Mouse (Mus musculus) right cerebral cortex, postnatal 10 days (tissue): ENCODE data around the gene Olfr1126.
"Not testable (repeated sequence)": the region's sequence is repeated elsewhere in the genome, so short reads cannot be mapped to it uniquely, and the experiment has no call there.

Experiments used
- DNase-seq, 2 experiments: peaks; one replicate each; pipeline ENCODE4 v3.0.0; 2021; ENCODE audit warnings: low spot score in 2 of 2

Olfr1126 gene

DNA sequence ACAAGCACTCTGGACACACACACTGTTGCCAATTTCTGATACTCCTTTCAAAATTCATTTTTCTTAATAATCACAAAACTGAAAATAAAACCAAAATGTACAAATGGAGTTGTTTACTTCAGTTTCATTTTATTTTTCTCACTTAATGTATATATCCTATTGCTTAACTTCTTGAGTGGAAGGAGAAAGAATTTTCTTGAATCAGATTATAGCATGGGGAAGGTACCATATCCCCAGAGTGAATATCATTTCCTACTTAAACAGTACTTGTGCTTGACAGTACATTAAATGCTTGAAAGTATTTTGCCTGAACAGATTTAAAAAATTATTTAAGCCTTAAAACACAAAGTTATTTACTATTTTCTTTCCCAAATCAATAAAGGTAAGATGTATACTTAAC, at the start of gene Olfr1126:
Gene Olfr1126 (plus strand): TSS at position 301 of the 400 bp plus-strand sequence.
- DNase-seq: no peak

DNA sequence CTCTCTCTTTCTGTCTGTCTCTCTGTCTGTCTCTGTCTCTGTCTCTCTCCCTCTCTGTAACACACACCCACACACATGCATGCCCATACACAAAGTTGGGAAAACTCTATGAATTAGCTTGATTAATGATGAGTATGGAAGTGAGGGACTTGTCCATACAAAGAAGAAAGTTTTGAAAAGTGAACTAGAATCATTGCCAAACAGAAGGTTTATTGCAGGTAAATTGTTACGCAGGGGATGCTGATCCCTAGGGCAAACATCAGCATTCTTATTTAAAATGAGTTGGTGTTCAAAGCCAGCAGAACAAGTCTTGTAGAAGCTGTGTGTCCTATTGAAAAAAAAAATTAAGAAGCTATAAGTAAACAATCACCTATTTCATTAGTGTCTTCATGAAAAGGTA, 37.4 kb upstream of the Olfr1126 start, which contains the start of gene Olfr1123:
Gene Olfr1123 (plus strand): TSS at position 301 of the 400 bp plus-strand sequence.
- no peak for DNase-seq

DNA sequence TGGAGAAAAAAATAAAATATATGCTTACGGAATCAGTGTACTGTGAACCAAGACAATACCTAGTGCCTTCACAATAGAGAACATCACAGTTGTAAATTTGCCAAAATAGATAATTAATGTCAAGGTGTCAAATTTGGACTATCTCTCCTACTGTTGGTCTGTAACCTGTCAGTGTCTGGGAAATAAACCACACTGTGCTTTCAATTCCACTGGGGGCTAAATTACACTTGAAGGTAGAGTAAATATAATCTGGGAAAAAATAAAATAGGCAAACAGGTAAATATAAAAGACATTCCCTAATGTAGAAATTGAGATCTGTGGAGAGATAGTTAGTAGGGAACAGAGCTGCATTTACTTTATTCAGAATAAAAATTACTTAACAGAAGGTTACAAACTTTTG, 23.8 kb upstream of the Olfr1126 start, which contains the start of gene Olfr1124:
Gene Olfr1124 (plus strand): TSS at position 301 of the 400 bp plus-strand sequence.
- no peak for DNase-seq

DNA sequence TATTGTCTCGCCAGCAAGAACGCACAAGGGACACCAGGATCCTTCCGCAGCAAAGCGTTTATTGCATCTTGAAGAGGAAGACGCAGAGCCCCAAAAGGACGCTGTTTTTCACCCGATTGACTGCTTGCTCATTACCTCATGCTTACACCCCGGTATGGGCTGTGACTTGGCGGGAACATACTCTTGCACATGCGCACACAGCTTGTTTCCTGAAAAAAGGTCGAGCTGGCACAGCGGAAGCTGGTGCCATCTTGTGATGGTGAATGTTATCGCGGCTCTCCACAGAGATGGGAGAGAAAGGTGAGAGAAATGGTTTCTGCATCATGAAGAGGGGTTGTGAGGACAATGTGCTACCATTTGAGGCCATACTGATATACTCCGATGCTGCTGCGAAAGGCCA, 16.0 kb upstream of the Olfr1126 start:
- DNase-seq: no peak

DNA sequence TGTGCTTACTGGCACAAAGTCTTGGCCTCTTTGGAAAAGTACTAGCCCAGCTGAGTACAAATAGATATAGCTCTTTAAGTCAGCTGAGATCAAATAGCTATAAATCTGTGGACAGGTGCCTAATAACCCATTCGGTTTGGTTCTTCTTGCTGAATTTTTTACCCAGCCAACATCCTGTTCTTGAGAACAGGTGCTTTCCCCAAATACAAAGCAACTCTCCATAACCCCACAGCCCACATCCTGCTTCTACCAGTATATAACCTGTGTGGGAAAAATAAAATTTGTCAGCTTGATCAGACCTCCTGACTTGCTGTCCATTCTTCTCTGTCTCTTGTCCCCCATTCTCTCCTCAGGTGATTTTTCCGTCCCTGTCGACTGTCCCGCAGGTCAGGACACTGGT, 8.0 kb downstream of the Olfr1126 start:
- DNase-seq: no peak

DNA sequence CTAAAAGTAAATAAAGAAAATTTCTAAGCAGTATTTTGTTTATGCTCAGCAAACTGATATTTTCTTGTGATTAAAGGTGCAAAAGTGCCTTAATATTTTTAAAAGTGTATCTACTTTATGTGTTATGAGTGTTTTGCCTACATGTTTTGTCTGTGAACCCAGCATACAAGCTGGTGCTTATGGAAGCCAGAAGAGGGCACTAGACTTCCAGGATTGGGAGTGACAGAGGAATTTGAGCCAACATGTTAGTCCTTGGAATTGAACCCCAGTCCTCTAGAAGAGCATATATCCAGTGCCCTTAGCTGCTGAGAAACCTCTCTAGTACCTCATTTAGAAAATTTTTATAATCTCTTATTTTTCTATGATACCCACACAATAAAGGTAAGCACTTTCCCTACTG, 26.4 kb downstream of the Olfr1126 start:
- no peak for DNase-seq

DNA sequence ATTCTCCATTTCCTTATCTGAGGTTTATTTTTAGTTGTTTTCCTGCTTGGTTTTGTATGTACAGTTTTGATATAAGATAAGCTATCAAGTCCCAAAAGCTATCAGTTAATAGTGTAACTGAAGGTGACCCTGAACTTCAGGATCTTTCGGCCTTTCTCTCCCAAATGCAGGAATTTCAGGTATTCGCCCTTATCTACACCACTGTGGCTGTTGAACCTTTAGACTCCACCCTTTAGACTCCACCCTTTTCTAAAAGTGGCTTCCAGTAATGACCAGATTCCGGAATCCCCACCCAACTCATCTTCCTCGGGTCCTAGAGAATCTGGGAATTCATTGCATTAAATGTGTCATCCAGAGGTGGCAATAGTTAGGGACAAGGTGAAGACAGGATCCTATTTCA, 27.4 kb downstream of the Olfr1126 start:
- DNase-seq: no peak

DNA sequence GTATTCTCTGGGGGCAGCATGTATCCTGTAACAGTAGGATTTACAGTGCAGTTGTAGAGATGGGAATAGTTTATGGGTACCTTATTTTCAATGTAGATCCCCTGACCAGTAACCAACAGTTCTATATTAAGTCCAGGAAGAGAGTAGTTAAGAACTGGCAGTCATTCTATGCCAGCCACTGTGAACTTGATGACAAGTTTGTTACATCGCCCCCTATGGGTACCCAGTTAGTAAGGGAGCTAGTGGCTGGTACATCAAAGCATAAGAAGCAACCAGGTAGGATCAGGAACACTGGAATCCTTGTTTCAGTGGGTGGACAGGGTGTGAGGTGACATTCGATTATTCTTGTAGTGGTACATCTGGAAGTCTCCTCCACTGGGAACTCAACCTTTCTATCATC, 28.5 kb downstream of the Olfr1126 start:
- no peak for DNase-seq

DNA sequence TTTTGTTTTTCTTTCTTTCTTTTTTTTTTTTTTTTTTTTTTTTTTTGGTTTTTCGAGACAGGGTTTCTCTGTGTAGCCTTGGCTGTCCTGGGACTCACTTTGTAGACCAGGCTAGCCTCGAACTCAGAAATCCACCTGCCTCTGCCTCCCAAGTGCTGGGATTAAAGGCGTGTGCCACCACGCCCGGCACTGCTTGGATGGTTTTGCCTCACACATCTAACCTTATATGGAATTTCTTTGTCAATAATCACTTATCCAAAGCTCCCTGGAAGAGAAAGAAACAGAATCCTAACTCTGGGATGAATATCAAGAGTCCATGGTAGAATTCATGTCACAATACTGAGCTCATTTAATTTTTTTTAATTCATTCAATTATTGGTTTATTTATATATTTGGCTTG, 43.2 kb downstream of the Olfr1126 start, which contains the start of gene Pramel7:
Gene Pramel7 (minus strand): TSS at position 101 of the 400 bp plus-strand sequence.
- DNase-seq: not testable (repeated sequence)

DNA sequence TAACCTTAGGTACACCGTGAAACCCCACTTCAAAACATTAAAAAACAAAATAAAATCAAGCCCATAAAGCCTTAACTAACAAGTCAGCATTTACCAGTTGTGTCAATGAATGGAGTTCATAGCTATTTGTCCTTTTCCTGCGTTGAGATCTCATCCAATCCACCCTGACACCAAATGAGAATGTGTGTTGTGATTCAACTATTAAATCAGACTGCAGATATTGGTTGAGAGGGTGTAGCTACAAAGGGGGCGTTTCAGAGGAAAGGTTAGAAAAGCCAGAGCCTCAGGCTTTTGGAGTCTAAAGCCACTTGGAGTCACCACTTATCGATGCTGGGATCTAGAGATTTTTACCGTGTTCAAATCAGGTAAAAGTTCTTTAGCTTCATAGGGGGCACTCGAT, 52.5 kb downstream of the Olfr1126 start, which contains the start of gene Pramel6:
Gene Pramel6 (plus strand): TSS at position 301 of the 400 bp plus-strand sequence.
- no peak for DNase-seq
